Mouse (Mus musculus): Measurements from ENCODE around the gene Rhebl1. TPM values are rescaled to one million over a fixed set of nuclear protein-coding genes. Genes with fewer than 3 reads are reported as not detected.

Rhebl1 gene
- polyA plus RNA-seq, 1 experiment from 2014 or later, result 10.3 TPM

DNA sequence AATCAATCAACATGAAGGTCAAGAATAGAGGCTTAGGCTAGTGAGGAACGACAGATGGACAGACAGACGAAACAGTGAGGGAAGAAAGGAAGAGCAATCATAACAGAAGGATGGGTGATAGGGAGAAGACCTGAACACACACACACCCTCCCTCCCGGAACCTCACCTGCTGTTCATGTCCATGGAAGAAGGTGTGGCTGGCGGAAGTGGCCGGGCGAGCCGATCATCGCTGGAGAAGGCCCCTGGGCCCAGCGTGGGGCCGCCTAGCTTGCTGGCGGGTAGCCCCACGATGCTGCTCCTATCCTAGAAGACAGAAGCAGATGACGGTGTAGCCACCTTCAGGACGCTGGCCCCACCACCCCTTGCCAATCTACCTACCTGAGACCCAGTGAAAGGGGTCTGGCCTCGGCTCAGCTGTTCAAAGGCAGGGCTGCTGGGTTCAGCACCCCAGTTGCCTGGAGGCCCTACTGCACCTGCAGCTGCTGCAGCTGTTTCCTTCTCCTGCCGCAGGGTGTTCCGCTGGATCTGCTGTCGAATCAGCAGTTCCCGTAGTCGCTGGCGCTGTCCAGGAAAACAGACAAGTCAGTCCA, 43.0 kb downstream of the Rhebl1 start:
- DNase-seq (ENCODE audit: low spot score), result no peak

- DNase-seq (ENCODE audit: low spot score), result no peak
Measured at GRCm38 (mm10) chr15:98850668-98851067, 43.7 kb downstream of the Rhebl1 start.

DNA sequence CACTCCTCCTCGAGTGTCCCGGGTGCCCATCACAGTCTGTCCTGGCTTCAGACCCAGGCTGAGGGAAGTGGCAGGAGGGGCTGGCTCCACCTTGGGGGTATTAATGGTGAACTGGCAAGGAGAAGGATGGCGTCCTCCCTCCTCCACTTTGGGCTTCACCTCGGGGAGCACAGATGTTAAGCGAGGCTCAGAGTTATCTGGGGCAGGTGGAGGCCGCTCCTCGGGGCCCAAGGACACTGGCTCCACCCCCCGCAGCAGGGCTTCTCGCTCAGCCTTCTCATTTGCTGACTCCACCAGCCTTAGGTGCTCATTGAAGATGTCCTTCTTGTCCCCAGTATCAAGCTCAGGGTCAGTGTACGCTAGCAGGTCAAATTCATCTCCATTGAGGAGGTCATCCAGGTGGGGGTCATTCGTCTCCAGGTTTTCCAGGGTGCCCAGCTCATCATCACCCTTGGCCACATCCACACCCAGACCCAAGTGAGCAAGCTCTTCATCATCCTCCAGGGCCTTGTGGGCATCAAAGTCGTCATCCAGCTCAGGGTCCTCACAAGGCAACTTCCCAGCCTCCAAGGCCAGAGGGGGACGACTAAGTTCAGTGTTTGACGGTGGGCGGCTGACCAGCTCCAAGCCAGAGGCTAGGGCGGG, 44.3 kb downstream of the Rhebl1 start:
- DNase-seq (ENCODE audit: low spot score), result no peak

GRCm38 (mm10) chr15:98849165-98849564, 45.2 kb downstream of the Rhebl1 start:
- no peak for DNase-seq (ENCODE audit: low spot score)

DNA sequence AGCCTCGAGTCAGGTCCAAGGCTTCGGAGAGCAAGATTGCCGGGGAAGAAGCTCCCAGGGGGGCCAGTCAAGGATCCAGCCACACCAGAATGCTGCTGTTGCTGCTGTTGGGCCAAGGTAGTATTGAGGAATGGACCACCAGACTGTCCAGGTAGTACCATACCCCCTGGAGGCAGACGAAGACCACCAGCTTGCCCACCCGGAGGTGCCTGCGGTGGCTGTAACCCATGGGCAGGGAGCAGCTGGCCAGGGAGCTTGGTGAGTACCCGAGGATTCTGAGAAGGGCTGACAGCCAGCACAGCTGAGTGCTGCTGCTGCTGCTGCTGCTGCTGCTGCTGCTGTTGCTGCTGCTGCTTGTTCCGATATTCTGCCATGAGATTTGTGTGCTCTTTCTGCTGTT, 48.2 kb downstream of the Rhebl1 start:
- DNase-seq (ENCODE audit: low spot score), result no peak

- DNase-seq (ENCODE audit: low spot score), result no peak
Measured at GRCm38 (mm10) chr15:98845149-98845548, 49.2 kb downstream of the Rhebl1 start.

DNA sequence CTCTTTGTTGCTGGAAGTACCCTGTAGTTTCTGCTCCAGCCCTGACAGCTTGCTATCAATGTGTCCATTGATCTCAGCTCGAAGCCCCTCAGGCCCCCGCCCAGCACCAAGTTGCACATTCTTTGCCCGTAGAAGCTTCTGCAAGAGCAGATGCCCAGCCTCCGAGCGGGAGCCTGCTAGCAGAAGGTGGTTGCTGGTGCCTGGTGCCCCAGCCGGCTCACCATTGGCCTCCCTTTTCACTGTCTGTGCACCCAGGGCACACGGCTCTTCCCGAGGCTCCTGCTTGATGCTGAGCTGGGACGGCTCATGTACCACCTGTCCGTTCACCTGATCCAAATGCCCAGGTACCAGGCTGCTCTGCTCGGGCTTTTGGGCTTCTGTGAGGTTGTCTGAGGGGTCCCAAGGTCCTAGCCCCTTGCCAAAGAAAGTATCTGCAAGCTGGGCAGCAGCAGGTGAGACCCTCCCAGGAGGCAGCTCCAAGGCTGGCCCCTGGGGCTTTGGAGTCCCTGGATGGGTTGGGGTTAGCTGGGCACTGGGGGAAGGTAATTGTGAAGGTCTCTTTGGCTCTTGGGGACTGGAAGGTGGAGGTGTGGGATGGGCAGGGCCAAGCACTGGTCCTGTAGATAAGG, 50.6 kb downstream of the Rhebl1 start:
- no peak for DNase-seq (ENCODE audit: low spot score)

GRCm38 (mm10) chr15:98839671-98840585, 54.4 kb downstream of the Rhebl1 start:
- DNase-seq (ENCODE audit: low spot score), result no peak

- DNase-seq (ENCODE audit: low spot score), result no peak
Measured at GRCm38 (mm10) chr15:98839161-98839560, 55.2 kb downstream of the Rhebl1 start.

DNA sequence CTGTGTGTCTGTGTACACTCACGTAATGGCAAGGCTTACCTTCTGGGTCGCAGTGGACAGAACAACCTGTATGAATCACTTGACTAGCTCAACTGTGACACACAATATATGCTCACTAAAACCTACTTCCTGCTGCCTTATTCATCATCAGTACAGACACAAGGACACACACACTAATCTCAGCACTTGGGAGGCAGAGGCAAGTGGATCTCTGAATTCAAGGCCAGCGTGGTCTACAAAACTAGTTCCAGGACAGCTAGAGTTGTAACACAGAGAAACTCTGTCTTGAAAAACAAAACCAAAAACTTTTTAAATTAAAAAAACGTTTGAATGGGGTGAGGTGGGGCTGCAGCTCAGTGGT, 56.6 kb downstream of the Rhebl1 start:
- DNase-seq (ENCODE audit: low spot score), result no peak

GRCm38 (mm10) chr15:98837006-98837742, 57.2 kb downstream of the Rhebl1 start:
- no peak for DNase-seq (ENCODE audit: low spot score)

DNA sequence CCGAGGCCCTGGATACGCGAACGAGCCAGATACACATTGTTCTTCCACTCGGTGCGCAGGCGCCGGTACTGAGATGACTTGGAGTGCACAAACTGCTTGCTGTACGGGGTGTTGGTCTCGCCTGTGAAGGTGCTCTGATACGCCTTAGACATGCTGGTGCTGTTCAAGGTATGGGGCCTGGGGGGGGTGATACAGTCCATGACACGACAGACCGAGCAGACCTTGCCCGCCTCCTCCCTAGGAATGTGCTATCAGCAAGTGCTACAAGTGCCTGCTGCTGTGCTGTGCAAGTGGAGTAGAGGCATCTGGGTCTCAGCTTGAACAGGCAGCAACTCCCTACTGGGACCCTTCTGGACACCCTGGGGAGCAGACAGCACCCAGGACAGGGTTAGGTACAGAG, 59.0 kb downstream of the Rhebl1 start:
- no peak for DNase-seq (ENCODE audit: low spot score)

DNA sequence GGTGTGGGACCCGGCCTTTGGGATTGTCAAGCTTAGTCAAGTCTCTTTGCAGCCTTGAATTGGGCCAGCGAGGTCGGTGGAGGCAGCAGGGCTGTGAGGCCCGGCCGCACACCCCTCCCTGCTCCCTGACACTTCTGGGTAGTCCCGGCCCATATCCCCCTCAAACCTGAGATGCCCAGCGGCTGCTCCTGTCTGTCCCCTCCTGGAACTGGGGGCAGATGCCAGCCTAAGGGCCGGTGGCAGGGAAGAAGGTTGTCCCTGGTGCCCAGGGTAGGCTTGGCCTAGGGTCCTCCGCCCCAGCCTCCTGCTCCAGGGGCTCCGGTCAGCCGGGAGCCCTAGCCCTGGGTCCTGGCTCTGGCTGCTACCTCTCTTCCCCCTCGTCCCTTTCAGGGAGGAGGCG, 60.3 kb downstream of the Rhebl1 start:
- DNase-seq (ENCODE audit: low spot score), result no peak

GRCm38 (mm10) chr15:98833281-98833680, 61.1 kb downstream of the Rhebl1 start:
- DNase-seq (ENCODE audit: low spot score), result no peak

DNA sequence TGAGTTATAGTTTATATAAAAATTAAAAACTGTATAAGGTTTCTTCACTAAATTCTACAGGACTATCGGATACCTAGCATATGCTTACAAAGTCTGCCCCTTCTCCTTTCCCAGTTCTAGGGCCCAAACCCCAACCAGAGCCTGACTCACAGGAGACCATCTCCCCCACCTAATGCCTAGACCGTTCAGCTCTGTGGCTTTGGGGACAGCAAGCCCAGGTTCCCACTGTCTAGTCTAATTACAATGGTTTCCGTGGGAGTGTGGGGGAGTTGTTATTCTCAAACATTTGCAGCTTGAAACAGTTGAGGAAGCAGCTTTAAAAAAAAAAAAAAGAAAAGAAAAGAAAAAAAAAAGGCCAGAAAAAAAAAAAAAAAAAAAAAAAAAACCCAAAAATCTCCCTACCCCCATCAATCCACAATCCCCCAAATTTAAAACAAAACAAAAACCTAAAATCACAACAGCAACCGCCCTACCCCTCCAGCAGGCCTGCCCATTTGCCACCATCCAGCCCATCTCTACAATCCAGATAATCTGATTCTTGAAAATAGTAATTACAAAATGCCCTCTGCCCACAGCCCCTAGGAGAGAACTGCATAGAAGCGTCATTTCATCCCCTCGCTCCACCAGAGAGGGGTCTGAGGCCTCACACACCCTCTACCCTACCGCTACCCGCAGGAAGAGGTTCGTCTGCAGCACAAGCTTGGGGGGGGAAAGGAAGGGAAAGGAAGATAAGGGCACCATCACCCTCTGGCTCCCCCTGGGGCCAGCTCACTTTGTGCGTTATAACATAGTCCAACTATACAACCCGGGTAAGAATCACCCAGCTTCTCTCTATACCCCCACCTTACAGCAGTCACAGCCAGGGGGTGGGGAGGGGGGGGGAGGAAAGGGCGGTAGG, 61.9 kb downstream of the Rhebl1 start:
- DNase-seq (ENCODE audit: low spot score), result peak; percentile 81

DNA sequence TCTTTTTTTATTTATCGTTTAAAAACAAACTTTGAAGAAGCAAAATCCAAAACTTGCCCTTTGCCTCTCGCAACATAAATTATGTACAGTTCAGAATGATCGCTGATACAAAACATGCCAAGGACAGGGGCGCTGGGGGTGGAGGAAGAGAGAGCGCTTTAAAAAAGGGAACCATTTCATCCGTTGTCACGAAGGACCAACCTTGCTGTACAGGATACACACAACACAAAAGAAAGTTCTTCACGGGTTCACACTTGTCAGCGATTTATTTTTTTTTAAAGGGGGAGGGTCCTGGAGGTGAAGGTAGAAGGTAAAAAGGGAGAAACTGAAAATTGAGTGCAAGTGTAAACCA, 62.7 kb downstream of the Rhebl1 start:
- no peak for DNase-seq (ENCODE audit: low spot score)

DNA sequence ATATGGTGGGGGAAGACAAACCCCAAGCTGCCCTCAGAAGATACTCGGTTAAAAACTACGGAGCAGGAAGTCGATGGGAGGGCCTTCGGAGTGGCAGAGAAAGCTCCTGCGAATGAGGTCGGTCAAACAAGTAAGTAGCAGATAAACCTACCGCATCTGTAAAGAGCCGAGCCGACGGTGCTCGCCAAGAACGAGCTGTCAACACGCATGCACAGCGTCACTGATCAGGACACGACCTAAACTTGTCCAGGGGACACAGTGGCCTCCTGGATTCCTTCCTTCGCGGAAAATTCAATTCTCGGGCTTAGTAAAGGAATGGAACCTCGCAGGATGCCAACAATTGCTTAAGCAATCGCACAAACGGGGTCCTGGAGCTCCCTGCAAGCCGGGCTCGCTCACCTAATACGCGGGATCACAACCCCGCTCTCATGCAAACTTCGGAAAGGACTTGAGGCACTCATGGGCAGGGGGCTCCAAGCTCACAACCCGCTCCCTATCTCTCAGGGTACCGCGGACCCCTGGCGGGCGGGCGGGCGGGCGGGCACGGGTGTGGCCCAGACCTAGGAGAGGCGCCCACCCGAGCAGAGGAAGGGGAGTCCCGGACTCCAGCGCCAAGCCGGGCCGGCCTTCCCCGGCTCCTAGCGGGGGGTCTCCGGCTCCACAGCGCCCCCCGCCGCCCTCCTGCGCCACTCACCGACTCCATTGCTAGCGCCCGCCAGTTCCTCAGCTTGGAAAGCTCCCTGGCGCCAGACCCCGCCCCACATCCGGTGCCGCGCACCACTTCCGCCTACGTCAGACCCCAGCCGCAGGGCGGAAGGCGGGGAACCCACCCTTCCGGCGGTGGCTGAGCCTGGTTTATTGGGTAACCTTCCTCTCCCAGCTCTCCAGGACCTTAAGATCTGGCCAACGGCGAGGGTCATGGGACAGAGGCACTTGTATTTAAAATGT, 63.3 kb downstream of the Rhebl1 start, which contains the start of gene Prkag1:
TSS of gene Prkag1 (minus strand) at position 786 of the 948 bp plus-strand sequence.
- peak; percentile 98 for DNase-seq (ENCODE audit: low spot score)
